Mouse (Mus musculus) heart, embryonic 10.5 days (tissue): ENCODE data around the gene Ube3b. TPM values are rescaled to one million over a fixed set of nuclear protein-coding genes. Genes with fewer than 3 reads are reported as not detected.

Experiments used
- DNase-seq: peaks from one replicate; pipeline ENCODE4 v3.0.0-alpha.2; 2017; ENCODE audit warnings: low spot score
- H3K27ac ChIP-seq: fragments of 300-500 bp; sonication (generic); 2 replicates; pipeline ENCODE4 v1.5.1; 2016; ENCODE audit warnings: mild to moderate bottlenecking
- H3K27me3 ChIP-seq: fragments of 300-500 bp; sonication (generic); 2 replicates; pipeline ENCODE4 v1.6.1; 2016; ENCODE audit warnings: mild to moderate bottlenecking; ENCODE audit not compliant: poor library complexity, insufficient read depth, severe bottlenecking
- H3K36me3 ChIP-seq: fragments of 300-500 bp; sonication (generic); 2 replicates; pipeline ENCODE4 v1.6.1; 2016; ENCODE audit warnings: mild to moderate bottlenecking, moderate library complexity
- H3K4me1 ChIP-seq: fragments of 300-500 bp; sonication (generic); 2 replicates; pipeline ENCODE4 v1.6.1; 2016; ENCODE audit warnings: mild to moderate bottlenecking
- H3K4me3 ChIP-seq: fragments of 300-500 bp; sonication (generic); 2 replicates; pipeline ENCODE4 v1.5.1; 2016; ENCODE audit warnings: mild to moderate bottlenecking, moderate library complexity
- H3K9me3 ChIP-seq: fragments of 300-500 bp; sonication (generic); 2 replicates; pipeline ENCODE4 v1.6.1; 2016; ENCODE audit warnings: mild to moderate bottlenecking, moderate library complexity
- WGBS: fragments of 180-500 bp; shearing (Covaris S2); methylation state at CpG from one replicate; pipeline ENCODE4 v1.1.7; 2016; 5-methylcytosine and 5-hydroxymethylcytosine counted together
- polyA plus RNA-seq: library from polyadenylated mRNA; unstranded; fragments of >200 nt; fragmentation: Nextera tagmentation; extraction: Ambion mirVana; gene quantifications from 2 replicates; pipeline ENCODE4 v1.2.1, GENCODE M21; 2016

Gene Ube3b
- polyA plus RNA-seq, 1 experiment from 2014 or later = 47.9 TPM

DNA sequence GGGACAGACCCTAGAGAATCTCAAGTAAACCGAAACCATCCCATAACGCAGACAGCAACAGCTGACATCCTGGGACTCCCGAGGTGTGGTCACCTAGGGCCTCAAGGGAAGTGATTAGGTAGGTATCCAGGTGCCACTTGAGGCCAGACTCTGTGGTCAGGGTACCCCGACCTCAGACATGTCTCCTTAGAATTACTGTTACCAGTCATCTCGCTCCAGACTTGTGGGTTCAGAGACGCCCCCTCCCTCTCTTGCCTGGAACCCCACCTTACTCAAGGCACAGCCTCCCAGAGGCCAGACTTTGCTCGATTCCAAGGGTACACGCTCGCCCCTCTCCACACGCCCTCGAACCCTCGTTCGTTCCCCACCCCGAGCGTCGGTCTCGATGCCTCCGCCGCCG lies 644 bp upstream of the Ube3b start:
- Histone ChIP-seq H3K9me3 (no peaks in the 10 kb centered on the region), H3K27ac (peak overlapping the region; percentile 98), H3K36me3 (peaks cover 36% of the 10 kb centered on the region), H3K27me3 (no peaks in the 10 kb centered on the region), H3K4me3 (peak overlapping the region; percentile 92), H3K4me1 (peaks cover 59% of the 10 kb centered on the region)
- 3% methylated on average over 20 of the region's 20 CpGs for WGBS
- no peak for DNase-seq

DNA sequence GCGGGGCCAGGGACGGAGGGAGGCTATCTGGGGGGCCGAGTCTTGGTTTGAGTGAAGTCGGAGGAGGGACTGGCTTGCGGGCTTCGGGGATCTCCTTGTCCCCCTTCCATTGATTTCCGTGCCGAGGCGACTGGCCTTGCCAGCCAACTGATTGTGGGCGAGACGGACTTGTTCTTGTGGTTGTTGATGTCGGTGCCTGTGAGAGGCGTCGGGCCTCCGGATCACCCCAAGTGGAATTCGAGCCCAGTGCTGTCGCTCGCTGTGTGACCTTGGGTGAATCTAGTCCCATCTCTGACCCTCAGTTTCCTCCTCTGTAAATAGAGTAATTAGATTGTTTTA lies 575 bp downstream of the Ube3b start:
- Histone ChIP-seq H3K4me3 (peak overlapping the region; percentile 92), H3K27ac (peak overlapping the region; percentile 98), H3K9me3 (no peaks in the 10 kb centered on the region), H3K36me3 (peaks cover 35% of the 10 kb centered on the region), H3K4me1 (peaks cover 47% of the 10 kb centered on the region), H3K27me3 (no peaks in the 10 kb centered on the region)
- no peak for DNase-seq
- WGBS = 0% methylated on average over 18 of the region's 18 CpGs

DNA sequence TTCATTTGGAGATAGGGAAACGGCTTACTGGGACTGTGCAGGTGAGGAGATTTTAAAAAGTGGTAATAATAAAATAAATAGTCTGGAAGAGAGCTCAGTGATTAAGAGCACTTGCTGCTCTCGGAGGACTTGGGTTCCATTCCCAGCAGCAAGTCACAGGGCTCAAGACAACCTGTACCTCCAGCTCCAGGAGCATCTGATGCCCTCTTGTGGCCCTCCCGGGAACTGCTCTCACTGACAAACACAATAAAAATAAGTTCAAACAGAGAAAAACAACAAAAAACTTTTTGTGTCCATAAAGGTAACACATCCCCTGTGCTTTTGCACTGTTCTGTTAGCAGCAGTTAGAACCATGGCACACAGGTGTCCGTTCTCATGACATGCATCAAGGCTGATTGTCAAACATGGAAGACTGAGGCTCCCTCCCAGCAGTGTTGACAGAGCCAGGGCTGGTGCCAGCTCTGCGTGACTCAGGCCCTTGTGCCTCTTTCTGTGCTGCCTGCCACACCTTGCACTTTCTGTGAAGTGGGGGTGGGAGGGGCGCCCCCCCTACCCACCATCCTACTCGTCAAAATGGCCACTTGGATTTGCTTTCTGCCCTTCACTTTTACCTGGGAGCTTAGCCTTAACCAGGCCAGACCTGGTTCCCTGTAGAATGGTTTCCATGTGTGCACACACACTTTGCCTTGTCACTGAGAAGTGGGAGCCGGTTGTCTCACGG lies 2.9 kb downstream of the Ube3b start:
- peaks cover 25% of the 10 kb centered on the region for H3K4me1 ChIP-seq
- 79% methylated on average over 9 of the region's 9 CpGs for WGBS
- no peak for DNase-seq
- peaks cover 52% of the 10 kb centered on the region for H3K36me3 ChIP-seq
- H3K27ac ChIP-seq = no peak overlapping the region
- H3K9me3 ChIP-seq = no peaks in the 10 kb centered on the region
- no peaks in the 10 kb centered on the region for H3K27me3 ChIP-seq
- H3K4me3 ChIP-seq = no peak overlapping the region

DNA sequence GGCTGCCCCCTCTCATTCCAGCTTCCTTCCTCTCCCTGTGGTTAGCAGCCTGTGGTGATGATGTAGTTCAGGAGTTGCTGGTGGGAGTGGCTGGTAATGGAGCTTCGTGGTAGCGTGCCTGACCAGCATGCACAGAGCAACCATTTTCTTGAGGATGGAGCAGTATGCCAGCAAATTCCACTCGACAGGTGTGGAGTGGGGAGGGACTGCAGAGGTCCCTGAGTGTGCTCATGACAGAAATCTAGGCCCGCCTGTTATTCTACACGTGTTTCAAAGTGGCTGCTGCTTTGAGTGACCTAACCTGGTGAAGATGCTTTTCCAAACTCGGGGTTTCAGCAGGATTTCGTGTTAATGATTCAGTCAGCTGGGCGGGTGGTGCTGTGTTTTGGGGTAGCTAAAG lies 4.0 kb downstream of the Ube3b start:
- Histone ChIP-seq H3K4me3 (no peak overlapping the region), H3K27ac (no peak overlapping the region), H3K27me3 (no peaks in the 10 kb centered on the region), H3K4me1 (peaks cover 14% of the 10 kb centered on the region), H3K36me3 (peaks cover 63% of the 10 kb centered on the region), H3K9me3 (no peaks in the 10 kb centered on the region)
- no peak for DNase-seq
- 88% methylated on average over 8 of the region's 8 CpGs for WGBS

DNA sequence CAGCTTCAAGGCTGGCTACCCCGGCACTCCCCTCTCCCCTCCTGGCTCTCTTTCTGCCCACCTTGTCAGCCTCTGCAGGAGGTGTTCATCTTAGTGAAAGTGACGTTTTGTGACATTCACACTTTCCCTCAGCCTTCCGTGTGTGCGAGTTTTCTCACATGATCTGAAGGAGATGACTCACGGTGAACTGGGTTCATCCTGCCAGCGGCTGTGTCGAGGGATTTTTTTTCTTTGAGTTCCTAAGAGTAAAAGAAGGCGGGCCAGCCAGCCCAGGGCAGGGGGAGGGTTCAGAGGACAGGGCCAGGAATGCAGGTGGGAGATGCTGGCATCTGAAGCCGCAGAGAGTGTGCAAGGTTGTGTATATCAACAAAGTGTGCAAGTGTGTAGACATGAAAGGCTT lies 12.8 kb downstream of the Ube3b start:
- WGBS = 85% methylated on average over 9 of the region's 9 CpGs
- no peaks in the 10 kb centered on the region for H3K9me3 ChIP-seq

DNA sequence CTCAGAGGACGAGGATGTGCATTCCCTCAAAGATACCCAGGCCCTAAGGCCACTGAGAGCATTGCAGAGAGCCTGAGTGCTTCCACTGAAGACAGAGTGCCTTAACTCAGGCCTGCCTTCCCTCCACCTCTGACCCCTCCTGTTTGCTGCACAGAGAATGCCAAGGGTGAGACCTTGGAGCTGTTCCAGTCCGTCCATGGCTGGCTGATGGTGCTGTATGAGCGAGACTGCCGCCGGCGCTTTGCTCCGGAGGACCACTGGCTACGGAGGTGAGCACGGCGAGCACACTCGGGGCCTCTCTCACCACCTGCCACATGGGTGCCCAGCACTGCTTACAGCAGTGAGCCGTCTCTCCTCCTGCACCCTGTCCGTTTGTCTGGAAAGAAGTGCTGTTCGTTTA lies 26.2 kb downstream of the Ube3b start:
- Histone ChIP-seq H3K4me3 (no peak overlapping the region), H3K36me3 (peaks cover 100% of the 10 kb centered on the region), H3K27me3 (no peaks in the 10 kb centered on the region), H3K27ac (no peak overlapping the region), H3K9me3 (no peaks in the 10 kb centered on the region), H3K4me1 (no peaks in the 10 kb centered on the region; the same call in 1 of the 2 replicates)
- DNase-seq = no peak
- 88% methylated on average over 14 of the region's 14 CpGs for WGBS

More for the DNA sequence above, 12.8 kb downstream of the Ube3b start:
- no peak for DNase-seq
- Histone ChIP-seq H3K27ac (no peak overlapping the region), H3K27me3 (no peaks in the 10 kb centered on the region), H3K36me3 (peaks cover 93% of the 10 kb centered on the region), H3K4me1 (no peaks in the 10 kb centered on the region), H3K4me3 (no peak overlapping the region)

DNA sequence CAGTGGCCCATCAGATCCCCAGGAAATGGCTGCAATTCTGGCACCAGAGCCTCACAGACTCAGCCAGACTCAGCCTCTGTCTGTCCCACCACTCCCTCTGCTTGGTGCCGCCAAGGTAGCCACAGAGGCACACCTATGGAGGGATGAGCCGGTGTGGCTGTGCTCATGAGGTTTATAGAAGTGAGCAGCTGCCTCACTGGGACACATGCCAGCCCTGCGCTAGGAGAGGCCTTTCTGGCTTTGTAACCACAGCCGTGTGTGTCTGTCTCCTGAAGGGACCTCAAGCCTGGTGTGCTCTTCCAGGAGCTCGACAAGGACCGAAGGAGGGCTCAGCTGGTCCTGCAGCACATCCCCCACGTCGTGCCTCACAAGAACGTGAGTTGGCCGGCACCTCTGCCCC lies 26.9 kb downstream of the Ube3b start:
- Histone ChIP-seq H3K9me3 (no peaks in the 10 kb centered on the region), H3K4me1 (peaks cover 6% of the 10 kb centered on the region), H3K36me3 (peaks cover 100% of the 10 kb centered on the region), H3K27ac (no peak overlapping the region), H3K4me3 (no peak overlapping the region), H3K27me3 (no peaks in the 10 kb centered on the region)
- no peak for DNase-seq
- WGBS = 90% methylated on average over 10 of the region's 10 CpGs

DNA sequence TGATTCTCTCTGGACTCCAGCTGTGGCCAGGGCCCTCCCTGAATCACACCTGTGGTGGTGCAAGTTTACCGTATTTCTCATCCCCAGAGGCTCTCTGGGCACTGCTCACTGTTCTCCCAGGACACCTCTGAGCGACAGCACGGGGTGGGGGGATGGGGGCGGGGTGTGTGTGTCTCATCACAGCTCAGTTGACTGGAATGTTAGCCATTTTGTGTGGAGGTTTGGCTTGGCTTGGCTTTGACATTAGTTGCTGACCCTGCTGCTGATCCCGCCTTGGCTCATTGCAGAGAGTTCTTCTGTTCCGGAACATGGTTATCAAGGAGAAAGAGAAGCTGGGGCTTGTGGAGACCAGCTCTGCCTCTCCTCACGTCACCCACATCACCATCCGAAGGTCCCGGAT lies 27.4 kb downstream of the Ube3b start:
- DNase-seq = no peak
- Histone ChIP-seq H3K36me3 (peaks cover 100% of the 10 kb centered on the region), H3K27ac (no peak overlapping the region), H3K9me3 (no peaks in the 10 kb centered on the region), H3K27me3 (no peaks in the 10 kb centered on the region), H3K4me3 (no peak overlapping the region), H3K4me1 (peaks cover 11% of the 10 kb centered on the region)
- WGBS = 82% methylated on average over 9 of the region's 9 CpGs

DNA sequence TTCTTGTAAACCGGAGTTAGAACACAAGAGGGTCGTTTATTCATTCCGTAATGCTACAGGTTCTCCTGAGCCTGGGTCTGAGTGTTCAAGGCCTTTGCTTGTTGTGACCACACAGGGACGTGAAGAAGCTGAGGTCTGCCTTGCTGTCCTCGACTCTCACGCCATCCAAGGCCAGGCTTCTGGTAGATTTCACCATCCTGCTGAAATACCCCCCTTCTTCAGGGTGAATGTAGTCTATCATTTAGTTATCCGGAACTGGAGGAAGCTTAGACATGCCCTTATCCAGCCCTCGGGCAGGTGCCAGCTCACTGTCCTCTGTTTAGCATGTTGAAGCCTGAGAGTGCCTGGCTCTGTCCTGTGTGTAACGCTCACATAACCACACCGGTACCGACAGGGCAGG lies 28.4 kb downstream of the Ube3b start:
- no peaks in the 10 kb centered on the region for H3K9me3 ChIP-seq
- no peak overlapping the region for H3K4me3 ChIP-seq
- no peaks in the 10 kb centered on the region for H3K27me3 ChIP-seq
- peaks cover 95% of the 10 kb centered on the region for H3K36me3 ChIP-seq
- 92% methylated on average over 11 of the region's 11 CpGs for WGBS
- H3K27ac ChIP-seq = no peak overlapping the region
- no peak for DNase-seq
- H3K4me1 ChIP-seq = peaks cover 22% of the 10 kb centered on the region

DNA sequence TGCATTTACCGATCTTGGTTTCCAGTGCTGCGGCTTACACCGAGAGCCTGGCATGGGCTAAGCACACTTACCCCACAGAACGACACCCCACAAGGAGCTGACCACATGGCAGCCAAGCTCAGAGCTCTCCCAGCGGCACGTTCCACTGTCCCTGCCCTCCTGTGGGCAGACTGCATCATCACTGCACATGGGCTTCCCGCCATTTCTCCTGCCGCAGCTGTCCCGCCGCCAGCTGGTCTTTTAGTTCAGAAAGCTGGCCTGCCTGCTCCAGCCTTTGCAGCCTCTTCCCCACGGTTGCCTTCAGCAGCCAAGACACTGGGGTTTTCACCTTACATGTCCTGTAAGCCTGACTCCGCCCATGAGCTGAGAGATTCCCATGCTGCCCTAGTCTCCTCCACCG lies 30.0 kb downstream of the Ube3b start:
- Histone ChIP-seq H3K36me3 (peaks cover 92% of the 10 kb centered on the region), H3K27me3 (no peaks in the 10 kb centered on the region), H3K4me1 (peaks cover 27% of the 10 kb centered on the region), H3K9me3 (no peaks in the 10 kb centered on the region), H3K27ac (no peak overlapping the region), H3K4me3 (no peak overlapping the region)
- no peak for DNase-seq
- 89% methylated on average over 13 of the region's 13 CpGs for WGBS

DNA sequence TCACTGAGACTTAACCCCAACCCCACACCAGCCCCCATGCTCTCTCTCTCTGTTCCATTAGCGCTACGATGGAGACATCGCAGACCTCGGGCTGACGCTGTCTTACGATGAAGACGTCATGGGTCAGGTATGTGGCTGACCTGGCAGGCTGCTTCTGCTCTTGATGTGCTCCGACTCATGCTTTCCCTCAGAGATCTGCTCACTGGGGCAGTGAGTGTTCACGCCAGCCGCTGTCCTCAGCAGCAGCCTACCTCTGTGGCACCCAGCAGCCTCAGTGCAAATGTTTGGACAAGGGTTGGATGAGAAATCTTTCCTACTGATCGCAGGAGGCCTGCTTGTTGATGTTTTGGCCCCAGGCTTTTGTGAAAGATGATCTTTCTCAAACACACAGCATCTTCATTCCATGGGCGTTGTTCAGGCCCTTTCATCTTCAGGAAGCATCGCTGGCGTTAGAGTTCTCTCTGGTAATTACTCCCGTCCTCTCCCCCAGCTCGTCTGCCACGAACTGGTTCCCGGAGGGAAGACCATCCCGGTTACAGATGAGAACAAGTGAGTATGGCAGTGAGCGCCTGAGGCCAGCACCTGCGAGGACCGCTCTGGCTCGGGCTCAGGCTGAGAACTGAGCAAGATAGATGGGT lies 32.1 kb downstream of the Ube3b start:
- 77% methylated on average over 23 of the region's 23 CpGs for WGBS
- H3K27ac ChIP-seq = peak overlapping the region; percentile 17; the same call in 1 of the 2 replicates
- no peaks in the 10 kb centered on the region for H3K9me3 ChIP-seq
- no peak overlapping the region for H3K4me3 ChIP-seq
- peaks cover 91% of the 10 kb centered on the region for H3K36me3 ChIP-seq
- no peak for DNase-seq
- no peaks in the 10 kb centered on the region for H3K27me3 ChIP-seq
- H3K4me1 ChIP-seq = peaks cover 36% of the 10 kb centered on the region

DNA sequence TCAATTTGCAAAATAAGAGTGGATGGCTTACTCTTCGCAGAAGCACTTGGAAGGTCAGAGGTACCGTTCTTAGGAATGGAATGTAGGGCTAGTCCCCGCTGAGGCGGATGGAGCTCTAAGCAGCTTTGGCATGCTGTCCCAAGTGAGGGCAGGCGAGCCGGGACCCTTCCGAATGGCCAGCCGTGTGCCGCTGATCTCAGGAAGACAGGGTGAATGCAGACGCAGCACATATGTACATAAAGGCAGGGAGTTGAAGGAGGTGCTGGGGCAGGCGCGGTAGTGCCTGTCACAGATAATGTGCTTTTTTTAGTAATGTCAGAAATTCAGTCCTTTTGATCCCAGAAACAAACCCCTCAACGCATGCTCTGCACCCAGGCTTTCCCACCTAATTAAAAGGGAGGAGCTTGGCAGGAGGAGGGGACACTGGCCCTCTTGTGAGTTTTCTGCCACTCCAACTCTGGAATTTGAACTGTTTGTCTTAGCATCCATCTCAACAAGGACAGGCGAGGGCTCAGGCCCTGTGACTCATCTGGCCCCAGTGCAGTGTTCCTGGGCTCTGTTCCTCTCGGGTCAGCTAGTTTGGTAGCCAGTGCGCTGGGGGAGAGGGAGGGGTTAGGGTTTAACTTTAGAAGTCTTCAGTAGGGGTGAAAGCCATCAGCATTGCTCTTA lies 32.8 kb downstream of the Ube3b start:
- H3K36me3 ChIP-seq = peaks cover 91% of the 10 kb centered on the region
- peak; percentile 82 for DNase-seq
- WGBS = 37% methylated on average over 16 of the region's 16 CpGs

DNA sequence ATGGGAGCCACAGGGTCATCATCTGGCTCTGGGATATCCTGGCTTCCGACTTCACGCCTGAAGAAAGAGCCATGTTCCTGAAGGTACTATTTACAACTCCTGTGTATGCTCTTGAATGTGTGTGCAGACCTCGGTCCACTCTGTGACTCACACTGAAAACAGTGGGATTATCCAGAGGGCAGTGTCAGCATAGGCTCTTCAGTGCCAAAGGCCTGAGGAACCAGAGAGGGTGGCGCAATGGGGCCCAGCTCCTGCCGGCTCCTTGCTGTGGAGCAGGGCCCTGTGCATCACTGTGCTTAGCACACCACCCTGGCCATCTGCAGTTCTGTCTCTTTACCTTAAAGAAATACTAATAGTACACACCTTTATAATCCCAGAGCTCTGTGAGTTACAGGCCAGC lies 35.2 kb downstream of the Ube3b start:
- Histone ChIP-seq H3K4me1 (peaks cover 39% of the 10 kb centered on the region), H3K36me3 (peaks cover 91% of the 10 kb centered on the region), H3K4me3 (no peak overlapping the region), H3K27me3 (no peaks in the 10 kb centered on the region), H3K9me3 (no peaks in the 10 kb centered on the region), H3K27ac (no peak overlapping the region)
- 96% methylated on average over 5 of the region's 5 CpGs for WGBS
- no peak for DNase-seq

More for the DNA sequence above, 32.8 kb downstream of the Ube3b start:
- no peaks in the 10 kb centered on the region for H3K27me3 ChIP-seq
- peak overlapping the region; percentile 56 for H3K27ac ChIP-seq
- H3K9me3 ChIP-seq = no peaks in the 10 kb centered on the region
- peaks cover 36% of the 10 kb centered on the region for H3K4me1 ChIP-seq
- no peak overlapping the region for H3K4me3 ChIP-seq
